Mouse (Mus musculus) adrenal gland, adult 2 months (tissue): ENCODE results near the gene Rftn1. TPM values are rescaled to one million over a fixed set of nuclear protein-coding genes. Genes with fewer than 3 reads are reported as not detected.

Experiments
- DNase-seq: peaks from one replicate; pipeline ENCODE4 v3.0.0; 2021
- polyA plus RNA-seq: library from polyadenylated mRNA; depleted of rRNA; stranded (reverse); fragments of >200 nt; gene quantifications from 2 replicates; pipeline ENCODE4 v1.2.3, GENCODE M21; 2012; rRNA removed
- total RNA-seq, 2 experiments: library from RNA; stranded (reverse); gene quantifications; 2 replicates each; pipeline ENCODE4 v1.2.3; 2021

Rftn1 gene
- total and polyA plus RNA-seq, 3 experiments, result 9.1 to 26.8 (median 12.0) TPM

GRCm38 (mm10) chr17:49981591-49981990 lies 208.9 kb downstream of the Rftn1 start:
- DNase-seq, result no peak

DNA sequence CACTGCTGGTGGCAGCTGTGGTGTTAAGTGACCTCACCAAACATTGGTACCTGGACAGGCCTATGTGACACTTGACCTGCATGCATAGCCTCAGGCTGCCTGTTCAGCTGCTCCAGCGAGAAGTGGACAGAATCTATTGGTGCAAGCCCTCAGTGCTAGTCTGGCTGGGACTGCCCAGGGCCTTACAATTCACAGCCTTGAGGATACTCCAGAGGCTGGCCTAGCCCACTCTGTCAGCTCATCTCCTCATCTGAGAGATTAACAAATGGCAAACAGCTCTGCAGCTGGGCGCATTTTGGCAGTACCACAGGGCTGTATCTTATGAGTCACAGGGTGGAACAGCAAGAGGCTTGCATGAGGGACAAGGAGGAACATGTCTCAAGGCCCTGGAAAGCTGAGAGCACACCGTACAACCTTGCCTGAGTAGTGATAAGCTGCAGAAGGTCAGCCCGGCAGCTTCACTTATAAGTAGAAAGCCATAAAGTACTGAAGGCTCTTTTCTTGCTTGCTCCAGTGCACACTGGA lies 210.7 kb downstream of the Rftn1 start:
- peak; percentile 43 for DNase-seq

GRCm38 (mm10) chr17:49977424-49977790 lies 213.1 kb downstream of the Rftn1 start:
- DNase-seq, result no peak

GRCm38 (mm10) chr17:49976678-49977423 lies 213.6 kb downstream of the Rftn1 start:
- no peak for DNase-seq

- DNase-seq, result no peak
Observed at GRCm38 (mm10) chr17:49975481-49975880, 215.0 kb downstream of the Rftn1 start.

- no peak for DNase-seq
Observed at GRCm38 (mm10) chr17:49974996-49975395, 215.5 kb downstream of the Rftn1 start.

DNA sequence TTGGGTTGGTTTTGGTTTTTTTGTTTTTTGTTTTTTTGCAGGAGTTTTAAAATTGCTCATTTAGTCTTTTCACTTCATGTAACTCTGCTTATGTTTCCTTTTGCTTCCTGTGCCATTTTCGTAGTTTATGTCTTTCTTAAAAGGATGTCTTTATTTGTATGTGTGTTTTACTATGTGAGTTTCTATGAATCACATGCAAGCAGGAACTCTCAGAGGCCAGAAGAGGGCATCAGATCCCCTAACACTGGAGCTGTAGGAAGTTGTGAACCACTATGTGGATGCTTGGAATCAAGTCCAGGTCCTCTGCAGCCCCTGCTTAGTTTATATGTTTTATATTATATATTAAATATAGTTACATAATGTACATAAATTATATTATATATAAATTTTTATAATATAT lies 218.3 kb downstream of the Rftn1 start:
- DNase-seq, result no peak

GRCm38 (mm10) chr17:49971057-49971456 lies 219.4 kb downstream of the Rftn1 start:
- DNase-seq, result no peak

DNA sequence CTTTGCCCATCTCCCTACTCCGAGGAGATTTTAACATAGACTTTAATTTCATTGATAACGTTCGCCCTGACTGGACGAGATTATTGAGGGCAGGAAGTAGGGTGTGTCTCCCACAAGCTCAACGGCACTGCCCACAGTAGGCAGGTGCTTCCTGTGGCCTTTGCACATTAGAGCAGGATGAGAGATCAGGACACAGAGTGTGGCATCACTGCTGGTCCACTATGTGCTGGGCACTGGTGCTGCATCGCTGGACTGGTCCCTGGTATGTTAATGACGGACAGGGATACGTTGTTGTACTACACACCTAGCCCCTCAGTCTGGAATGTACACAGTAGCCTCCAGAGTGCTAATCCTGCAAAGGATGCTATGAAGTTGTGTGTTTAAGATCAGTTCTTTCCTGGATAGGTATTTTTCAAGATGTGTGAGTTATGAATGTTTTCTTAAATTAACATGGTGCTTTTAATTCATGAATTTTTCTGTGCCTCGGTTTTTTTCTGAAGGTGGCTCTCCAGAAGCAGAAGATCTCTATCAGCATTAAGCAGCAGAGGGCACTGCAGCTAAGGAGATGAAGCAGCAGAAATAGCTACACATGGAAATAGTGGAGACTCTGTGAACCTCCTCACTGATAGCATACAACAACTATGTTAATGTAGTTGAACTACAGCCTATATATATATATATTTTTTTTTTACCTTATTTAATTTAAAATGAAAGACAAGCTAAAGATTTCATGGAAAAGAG lies 221.8 kb downstream of the Rftn1 start:
- DNase-seq, result peak; percentile 59

DNA sequence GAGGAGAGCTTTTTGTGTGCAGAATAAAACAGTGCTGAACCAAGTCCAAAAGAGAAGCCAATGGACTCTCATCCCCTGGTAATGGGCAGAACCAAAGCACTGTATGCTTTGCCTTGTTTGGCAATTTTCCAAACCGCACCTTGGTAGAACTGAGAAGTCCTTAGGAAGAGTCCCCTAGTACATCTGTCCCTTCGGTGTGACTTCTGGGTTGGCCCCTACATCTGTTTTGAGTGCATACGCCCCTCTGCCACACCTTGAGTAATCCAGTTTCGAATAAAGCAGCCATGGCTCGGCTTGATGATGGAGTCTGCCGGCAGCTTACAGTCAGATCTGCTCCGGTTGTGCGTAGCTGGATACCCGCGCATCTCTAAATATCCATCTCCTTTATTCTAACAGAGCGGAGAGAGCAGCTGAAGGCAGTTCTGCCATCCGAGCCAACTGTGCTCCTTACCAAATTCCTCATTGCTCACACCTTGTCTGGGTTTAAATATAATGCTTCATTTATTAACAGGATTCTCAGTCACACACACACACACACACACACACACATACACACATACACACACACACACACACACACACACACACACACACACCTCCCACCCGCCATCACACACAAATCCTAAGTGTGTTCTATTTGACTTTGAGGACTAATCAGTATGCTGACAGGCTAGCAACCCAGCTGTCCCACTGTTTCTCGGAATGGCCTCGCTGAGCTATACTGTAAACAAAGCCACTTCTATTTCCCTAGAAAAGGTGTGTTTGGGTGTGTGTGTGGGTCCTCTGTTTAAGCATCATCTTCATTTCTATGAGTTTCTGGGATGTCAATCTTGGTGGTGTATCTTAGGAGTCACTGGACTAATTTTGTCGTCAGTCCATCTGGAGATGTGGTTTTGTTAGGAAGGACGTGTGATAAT lies 224.4 kb downstream of the Rftn1 start:
- DNase-seq, result no peak

- DNase-seq, result no peak
Observed at GRCm38 (mm10) chr17:49965035-49965434, 225.4 kb downstream of the Rftn1 start.

DNA sequence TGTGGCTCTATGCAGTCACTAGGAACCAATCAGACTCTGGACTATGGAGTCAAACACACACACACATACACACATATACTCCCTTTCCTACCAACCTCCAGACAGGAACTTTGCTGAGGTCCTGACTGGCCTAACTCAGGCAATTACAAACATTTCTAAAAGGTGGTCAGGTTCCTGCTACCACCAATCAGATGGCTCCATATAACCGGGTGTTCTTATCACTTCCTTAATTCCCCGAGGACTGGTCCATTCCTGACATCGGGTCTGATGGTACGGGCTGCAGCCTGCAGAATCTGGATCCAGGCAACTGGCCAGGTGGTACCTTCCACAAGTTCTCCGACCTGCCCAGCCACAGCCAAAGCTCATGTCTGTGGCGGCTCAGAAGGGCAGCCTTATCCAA lies 226.0 kb downstream of the Rftn1 start:
- no peak for DNase-seq

GRCm38 (mm10) chr17:49959021-49959420 lies 231.5 kb downstream of the Rftn1 start:
- DNase-seq, result no peak

DNA sequence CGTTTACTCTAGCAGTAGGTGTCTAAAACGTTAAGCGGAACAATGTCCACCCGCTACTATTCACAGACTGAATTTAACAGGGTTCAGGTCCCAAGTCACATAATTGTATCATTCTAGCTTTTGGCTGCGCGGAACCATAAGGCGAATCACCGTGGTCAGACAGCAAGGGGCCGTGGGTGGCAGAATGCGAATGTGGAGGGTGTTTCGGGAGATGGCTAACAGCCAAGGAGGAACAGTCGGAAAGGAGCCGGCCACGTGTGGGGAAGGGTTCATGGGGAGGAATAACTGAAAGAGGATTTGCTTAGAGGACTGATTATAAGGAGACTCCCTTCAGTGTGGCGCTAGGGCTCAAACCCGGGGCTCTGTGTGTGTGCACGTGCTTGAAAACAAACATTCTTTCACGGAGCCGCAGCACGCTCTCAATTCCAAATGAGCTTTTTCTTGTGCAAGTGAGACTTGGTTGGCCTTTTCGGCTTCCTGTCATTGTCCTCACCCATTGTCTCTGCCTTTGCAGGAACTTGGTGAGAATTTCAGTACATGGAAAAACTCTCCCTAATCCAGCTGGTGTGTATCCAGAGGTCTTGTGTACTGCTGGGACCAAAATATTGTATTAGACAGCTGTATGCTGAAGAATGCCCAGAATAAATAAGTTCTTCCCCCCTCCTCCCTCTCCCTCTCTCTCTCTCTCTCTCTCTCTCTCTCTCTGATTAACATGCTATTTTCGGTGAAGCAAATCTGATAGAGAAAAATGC lies 238.4 kb downstream of the Rftn1 start:
- no peak for DNase-seq

DNA sequence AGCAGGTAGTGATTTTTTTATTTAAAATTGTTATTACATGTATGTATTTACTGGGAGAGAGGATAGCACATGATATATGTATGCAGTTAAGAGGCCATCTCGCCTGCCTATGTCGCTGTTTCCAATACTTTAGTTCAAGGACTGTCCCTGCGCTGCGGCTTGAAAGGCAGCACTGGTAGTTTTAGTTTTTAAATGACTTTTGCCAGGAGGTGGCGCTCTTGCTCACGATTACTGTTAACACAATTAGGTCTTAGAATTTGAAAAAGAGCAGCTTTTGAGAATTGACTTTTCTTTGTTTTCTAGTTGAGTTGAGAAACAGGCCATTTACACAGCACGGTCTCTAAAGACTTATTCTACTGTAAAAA lies 239.0 kb downstream of the Rftn1 start:
- DNase-seq, result peak; percentile 65

DNA sequence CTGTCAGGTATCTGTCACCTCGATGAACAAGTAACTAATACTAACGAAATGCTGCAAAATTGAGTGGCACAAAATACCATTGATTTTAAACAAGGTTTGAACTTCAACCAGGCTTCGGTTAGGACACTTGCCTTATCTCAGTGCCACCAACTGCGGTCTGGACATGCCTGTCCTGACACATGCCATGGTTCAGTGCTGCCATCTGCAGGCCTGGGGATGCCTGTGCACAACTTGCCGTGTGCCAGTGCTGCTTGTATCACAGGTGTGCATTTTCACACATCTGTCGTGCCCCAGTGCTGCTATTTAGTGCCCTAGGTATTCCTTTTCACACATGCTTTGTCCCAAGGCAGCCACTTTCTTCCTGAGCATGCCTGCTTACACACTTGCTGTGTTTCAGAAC lies 247.8 kb downstream of the Rftn1 start:
- DNase-seq, result peak; percentile 16

Other genes with a start within 250 kb of the Rftn1 start
- gene Dazl, start 103.0 kb upstream of the Rftn1 start, total RNA-seq, result under 1 TPM in 1 of 2 experiments, not detected in 1; 0.28 TPM
- gene Dazl, start 103.0 kb upstream of the Rftn1 start, polyA plus RNA-seq, result not detected in 2 replicates